Mouse (Mus musculus) liver, embryonic 16.5 days (tissue): ENCODE measurements around the gene Tcf15. TPM values are rescaled to one million over a fixed set of nuclear protein-coding genes. Genes with fewer than 3 reads are reported as not detected.
A peak's percentile ranks its signal among the peaks of the same experiment; 100 is the strongest.

Experiments
- ATAC-seq: fragments of 200-750 bp; cut with Nextera tagmentation; 2 replicates; pipeline ENCODE4 v1.8.0; 2017; ENCODE audit warnings: low read depth, mild to moderate bottlenecking, moderate number of reproducible peaks, moderate library complexity
- H3K27ac ChIP-seq: fragments of 300-500 bp; sonication (generic); 2 replicates; pipeline ENCODE4 v1.5.1; 2014; ENCODE audit warnings: mild to moderate bottlenecking, low read length
- H3K27me3 ChIP-seq: fragments of 300-500 bp; sonication (generic); 2 replicates; pipeline ENCODE4 v1.6.1; 2014; ENCODE audit warnings: low read depth, low read length, mixed read lengths; ENCODE audit not compliant: control insufficient read depth, insufficient read depth
- H3K36me3 ChIP-seq: fragments of 300-500 bp; sonication (generic); 2 replicates; pipeline ENCODE4 v1.6.1; 2014; ENCODE audit warnings: mild to moderate bottlenecking; ENCODE audit not compliant: control insufficient read depth, insufficient read depth
- H3K4me1 ChIP-seq: fragments of 300-500 bp; sonication (generic); 2 replicates; pipeline ENCODE4 v1.6.1; 2014; ENCODE audit warnings: low read depth, low read length, mixed read lengths; ENCODE audit not compliant: control insufficient read depth
- H3K4me2 ChIP-seq: fragments of 300-500 bp; sonication (generic); 2 replicates; pipeline ENCODE4 v1.6.1; 2014; ENCODE audit warnings: low read depth, low read length, mixed read lengths
- H3K4me3 ChIP-seq: fragments of 300-500 bp; sonication (generic); 2 replicates; pipeline ENCODE4 v1.5.1; 2014; ENCODE audit warnings: low read depth, mild to moderate bottlenecking, low read length
- H3K9ac ChIP-seq: fragments of 300-500 bp; sonication (generic); 2 replicates; pipeline ENCODE4 v1.6.1; 2014; ENCODE audit warnings: low read depth, low read length
- H3K9me3 ChIP-seq: fragments of 300-500 bp; sonication (generic); replicated peaks from 2 replicates; pipeline ENCODE4 v1.6.1; 2016; ENCODE audit warnings: low read length; ENCODE audit not compliant: control insufficient read depth
- WGBS: fragments of 180-500 bp; shearing (Covaris S2); extraction: QIAGEN DNeasy Blood & Tissue Kit; methylation state at CpG from one replicate; pipeline ENCODE4 v1.1.7; 2014; ENCODE audit not compliant: insufficient replicate concordance; 5-methylcytosine and 5-hydroxymethylcytosine counted together
- polyA plus RNA-seq: library from polyadenylated mRNA; unstranded; fragments of >200 nt; fragmentation: Nextera tagmentation; extraction: Ambion mirVana; gene quantifications from 2 replicates; pipeline ENCODE4 v1.2.1, GENCODE M21; 2015

The Tcf15 gene
- polyA plus RNA-seq, 1 experiment from 2014 or later: 0.22 TPM

GRCm38 (mm10) chr2:152105318-152106224, 37.8 kb upstream of the Tcf15 start, which contains the start of gene Srxn1:
Gene Srxn1, plus strand, starts transcription at chr2:152105516.
- Histone ChIP-seq H3K36me3 (peaks cover 6% of the 10 kb centered on the region; the same call in 1 of the 2 replicates), H3K27me3 (peaks cover 13% of the 10 kb centered on the region), H3K9ac (peak within 1 kb of the TSS; percentile 86), H3K27ac (peak within 1 kb of the TSS; percentile 93), H3K4me2 (peak within 1 kb of the TSS; percentile 84), H3K9me3 (no peaks in the 10 kb centered on the region), H3K4me3 (peak within 1 kb of the TSS; percentile 78), H3K4me1 (peaks cover 14% of the 10 kb centered on the region)
- peak; percentile 97 for ATAC-seq
- WGBS: 1% methylated on average over 83 of the region's 84 CpGs

DNA sequence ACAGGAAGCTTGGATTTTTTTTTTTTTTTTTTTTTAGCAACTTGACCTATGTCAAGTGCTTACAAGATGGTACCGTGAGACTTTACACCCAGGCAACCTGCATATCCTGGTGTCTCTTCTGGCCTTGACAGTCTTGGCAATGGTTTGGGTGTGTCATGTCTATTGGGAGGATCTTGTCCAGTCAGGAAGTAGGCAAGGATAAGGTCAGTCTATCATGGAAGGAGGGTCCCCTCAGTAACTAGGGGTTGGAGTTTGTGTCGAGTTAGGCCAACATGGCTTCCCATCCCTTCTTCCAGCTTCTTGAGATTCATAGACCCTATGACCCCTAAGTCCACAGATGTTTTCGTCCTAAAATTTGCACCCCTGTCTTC, 37.2 kb upstream of the Tcf15 start:
- Histone ChIP-seq H3K27me3 (peaks cover 12% of the 10 kb centered on the region), H3K4me1 (peaks cover 14% of the 10 kb centered on the region), H3K36me3 (peaks cover 6% of the 10 kb centered on the region; the same call in 1 of the 2 replicates), H3K4me3 (peak overlapping the region; percentile 78), H3K27ac (peak overlapping the region; percentile 93; the same call in 1 of the 2 replicates), H3K9me3 (no peaks in the 10 kb centered on the region), H3K4me2 (peak overlapping the region; percentile 84), H3K9ac (peak overlapping the region; percentile 86)
- ATAC-seq: no peak
- WGBS: 81% methylated on average over 3 of the region's 3 CpGs

- 94% methylated on average over 10 of the region's 10 CpGs for WGBS
- Histone ChIP-seq H3K27ac (no peak overlapping the region), H3K4me2 (peak overlapping the region; percentile 84)
Measured at GRCm38 (mm10) chr2:152106597-152106996, 36.8 kb upstream of the Tcf15 start.

DNA sequence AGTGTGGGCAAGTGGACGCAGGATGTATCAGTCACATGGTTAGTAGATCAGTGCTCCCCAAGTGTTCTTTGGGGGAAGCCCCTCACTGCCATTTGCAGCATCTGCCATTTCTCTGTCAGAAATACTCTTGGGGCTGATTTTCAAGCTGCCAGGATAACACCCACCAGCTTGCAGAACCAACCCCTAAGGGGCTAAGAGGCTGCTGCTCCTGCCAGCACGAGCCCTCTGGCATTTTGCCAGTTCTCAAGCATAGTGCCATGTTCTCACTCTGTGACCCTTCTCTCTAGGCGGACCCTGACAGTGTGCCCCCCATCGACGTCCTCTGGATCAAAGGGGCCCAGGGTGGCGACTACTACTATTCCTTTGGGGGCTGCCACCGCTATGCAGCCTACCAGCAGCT, 34.7 kb upstream of the Tcf15 start:
- no peaks in the 10 kb centered on the region; the same call in none of the 2 replicates for H3K27me3 ChIP-seq
- no peaks in the 10 kb centered on the region for H3K9me3 ChIP-seq
- peaks cover 6% of the 10 kb centered on the region; the same call in 1 of the 2 replicates for H3K36me3 ChIP-seq
- H3K4me3 ChIP-seq: no peak overlapping the region
- 70% methylated on average over 7 of the region's 7 CpGs for WGBS
- ATAC-seq: no peak
- H3K9ac ChIP-seq: no peak overlapping the region
- no peak overlapping the region for H3K27ac ChIP-seq
- peaks cover 14% of the 10 kb centered on the region for H3K4me1 ChIP-seq
- no peak overlapping the region for H3K4me2 ChIP-seq

More at GRCm38 (mm10) chr2:152106597-152106996, 36.8 kb upstream of the Tcf15 start:
- Histone ChIP-seq H3K4me3 (peak overlapping the region; percentile 78), H3K36me3 (peaks cover 6% of the 10 kb centered on the region; the same call in 1 of the 2 replicates), H3K9me3 (no peaks in the 10 kb centered on the region), H3K4me1 (peaks cover 14% of the 10 kb centered on the region), H3K9ac (peak overlapping the region; percentile 86), H3K27me3 (peaks cover 11% of the 10 kb centered on the region)
- no peak for ATAC-seq

- Histone ChIP-seq H3K27ac (no peak overlapping the region), H3K36me3 (peaks cover 6% of the 10 kb centered on the region; the same call in 1 of the 2 replicates), H3K4me2 (no peak overlapping the region), H3K27me3 (peaks cover 5% of the 10 kb centered on the region), H3K4me1 (peaks cover 14% of the 10 kb centered on the region), H3K9me3 (no peaks in the 10 kb centered on the region), H3K4me3 (no peak overlapping the region), H3K9ac (no peak overlapping the region)
- WGBS: 76% methylated on average over 5 of the region's 5 CpGs
- ATAC-seq: no peak
Measured at GRCm38 (mm10) chr2:152109386-152109785, 34.0 kb upstream of the Tcf15 start.

DNA sequence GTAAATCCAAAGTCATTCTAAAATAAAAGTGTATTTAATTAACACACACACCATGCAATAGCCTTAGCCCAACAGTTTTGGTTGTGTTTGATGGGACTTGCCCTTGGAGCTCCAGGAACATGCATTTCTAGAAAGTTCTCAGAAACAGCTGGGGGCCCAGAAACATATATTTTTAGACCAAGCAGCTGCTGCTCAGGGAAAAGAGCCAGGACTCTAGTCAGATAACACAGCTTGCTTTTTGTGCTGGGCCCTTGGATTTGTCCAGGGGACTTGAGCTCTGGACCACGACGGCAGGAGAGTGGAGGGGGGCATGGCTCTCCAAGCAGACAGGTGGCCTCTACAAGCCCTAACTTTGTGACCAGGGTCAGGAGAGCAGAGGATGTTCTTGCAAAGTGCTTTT, 32.0 kb upstream of the Tcf15 start:
- ATAC-seq: no peak
- H3K4me2 ChIP-seq: no peak overlapping the region
- H3K4me3 ChIP-seq: no peak overlapping the region
- H3K9me3 ChIP-seq: no peaks in the 10 kb centered on the region
- peaks cover 18% of the 10 kb centered on the region for H3K4me1 ChIP-seq
- 62% methylated on average over 2 of the region's 2 CpGs for WGBS
- H3K9ac ChIP-seq: no peak overlapping the region
- peaks cover 6% of the 10 kb centered on the region; the same call in 1 of the 2 replicates for H3K36me3 ChIP-seq
- H3K27ac ChIP-seq: no peak overlapping the region
- peaks cover 11% of the 10 kb centered on the region for H3K27me3 ChIP-seq

DNA sequence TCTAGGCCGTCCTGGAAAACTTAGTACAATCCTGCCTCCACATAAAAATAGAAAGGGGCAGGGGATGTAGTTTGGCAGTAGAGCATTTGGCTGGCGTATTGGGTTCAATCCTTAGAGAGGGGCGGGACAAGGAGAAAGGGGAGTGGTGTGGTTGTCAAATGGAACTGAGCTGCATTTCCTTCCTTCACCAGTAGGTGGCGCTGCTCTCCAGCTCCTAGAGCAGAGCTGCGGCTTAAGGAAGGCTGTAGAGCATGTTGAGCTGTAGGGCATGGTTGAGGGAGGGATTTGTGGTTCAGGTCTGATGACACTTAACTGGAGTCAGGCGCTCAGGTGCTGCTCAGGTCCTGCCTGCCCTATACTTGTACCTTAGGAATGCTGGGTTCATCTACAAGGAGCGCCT, 31.4 kb upstream of the Tcf15 start:
- Histone ChIP-seq H3K27me3 (peaks cover 11% of the 10 kb centered on the region), H3K4me2 (no peak overlapping the region), H3K36me3 (peaks cover 6% of the 10 kb centered on the region; the same call in 1 of the 2 replicates), H3K9ac (no peak overlapping the region), H3K27ac (no peak overlapping the region), H3K9me3 (no peaks in the 10 kb centered on the region), H3K4me3 (no peak overlapping the region), H3K4me1 (peaks cover 13% of the 10 kb centered on the region)
- peak; percentile 78 for ATAC-seq
- 10% methylated on average over 7 of the region's 7 CpGs for WGBS

GRCm38 (mm10) chr2:152112490-152112889, 30.9 kb upstream of the Tcf15 start:
- WGBS: 52% methylated on average over 5 of the region's 5 CpGs
- Histone ChIP-seq H3K27me3 (peaks cover 13% of the 10 kb centered on the region), H3K4me1 (peaks cover 19% of the 10 kb centered on the region), H3K36me3 (peaks cover 4% of the 10 kb centered on the region; the same call in 1 of the 2 replicates), H3K27ac (no peak overlapping the region), H3K9ac (no peak overlapping the region), H3K4me3 (no peak overlapping the region), H3K4me2 (no peak overlapping the region), H3K9me3 (no peaks in the 10 kb centered on the region)
- ATAC-seq: no peak

GRCm38 (mm10) chr2:152112970-152113369, 30.4 kb upstream of the Tcf15 start:
- H3K4me2 ChIP-seq: no peak overlapping the region
- H3K9ac ChIP-seq: no peak overlapping the region
- H3K4me3 ChIP-seq: no peak overlapping the region
- 21% methylated on average over 10 of the region's 10 CpGs for WGBS
- H3K9me3 ChIP-seq: no peaks in the 10 kb centered on the region
- H3K27me3 ChIP-seq: peaks cover 13% of the 10 kb centered on the region
- ATAC-seq: no peak
- no peak overlapping the region for H3K27ac ChIP-seq
- peaks cover 2% of the 10 kb centered on the region; the same call in 1 of the 2 replicates for H3K36me3 ChIP-seq
- H3K4me1 ChIP-seq: peaks cover 20% of the 10 kb centered on the region
